Mouse (Mus musculus): ENCODE results near the gene H2afy. TPM values are rescaled to one million over a fixed set of nuclear protein-coding genes. Genes with fewer than 3 reads are reported as not detected.
A peak's percentile ranks its signal among the peaks of the same experiment; 100 is the strongest.

Gene H2afy
- polyA plus RNA-seq, 1 experiment from 2014 or later, result 244 TPM

- no peak overlapping the region for H3K27ac ChIP-seq (replicated peaks)
- H3K4me1 ChIP-seq, result peaks cover 18% of the 10 kb centered on the region
- no peaks in the 10 kb centered on the region for H3K36me3 ChIP-seq
- no peak for ATAC-seq (ENCODE audit: low FRiP score)
- H3K4me3 ChIP-seq (replicated peaks), result no peak overlapping the region
- H3K4me2 ChIP-seq, result no peak overlapping the region
- H3K9me3 ChIP-seq (replicated peaks), result no peaks in the 10 kb centered on the region
- H3K9ac ChIP-seq (replicated peaks), result no peak overlapping the region
- H3K27me3 ChIP-seq (replicated peaks), result no peaks in the 10 kb centered on the region
- 73% methylated on average over 3 of the region's 3 CpGs for WGBS
These were observed 28.2 kb upstream of the H2afy start for GRCm38 (mm10) chr13:56164372-56164771.

GRCm38 (mm10) chr13:56163751-56164150 is 27.6 kb upstream of the H2afy start:
- Histone ChIP-seq H3K4me2 (no peak overlapping the region), H3K27me3 (replicated peaks) (no peaks in the 10 kb centered on the region), H3K9ac (replicated peaks) (no peak overlapping the region), H3K36me3 (no peaks in the 10 kb centered on the region), H3K27ac (replicated peaks) (no peak overlapping the region), H3K9me3 (replicated peaks) (no peaks in the 10 kb centered on the region), H3K4me1 (peaks cover 19% of the 10 kb centered on the region), H3K4me3 (replicated peaks) (no peak overlapping the region)
- ATAC-seq (ENCODE audit: low FRiP score), result no peak
- WGBS, result 63% methylated on average over 6 of the region's 6 CpGs

GRCm38 (mm10) chr13:56162859-56163258 is 26.7 kb upstream of the H2afy start:
- ATAC-seq (ENCODE audit: low FRiP score), result no peak
- Histone ChIP-seq H3K36me3 (no peaks in the 10 kb centered on the region), H3K4me3 (replicated peaks) (no peak overlapping the region), H3K9me3 (replicated peaks) (no peaks in the 10 kb centered on the region), H3K4me1 (peaks cover 11% of the 10 kb centered on the region), H3K9ac (replicated peaks) (no peak overlapping the region), H3K27me3 (replicated peaks) (no peaks in the 10 kb centered on the region), H3K27ac (replicated peaks) (no peak overlapping the region), H3K4me2 (no peak overlapping the region)
- 82% methylated on average over 6 of the region's 6 CpGs for WGBS

DNA sequence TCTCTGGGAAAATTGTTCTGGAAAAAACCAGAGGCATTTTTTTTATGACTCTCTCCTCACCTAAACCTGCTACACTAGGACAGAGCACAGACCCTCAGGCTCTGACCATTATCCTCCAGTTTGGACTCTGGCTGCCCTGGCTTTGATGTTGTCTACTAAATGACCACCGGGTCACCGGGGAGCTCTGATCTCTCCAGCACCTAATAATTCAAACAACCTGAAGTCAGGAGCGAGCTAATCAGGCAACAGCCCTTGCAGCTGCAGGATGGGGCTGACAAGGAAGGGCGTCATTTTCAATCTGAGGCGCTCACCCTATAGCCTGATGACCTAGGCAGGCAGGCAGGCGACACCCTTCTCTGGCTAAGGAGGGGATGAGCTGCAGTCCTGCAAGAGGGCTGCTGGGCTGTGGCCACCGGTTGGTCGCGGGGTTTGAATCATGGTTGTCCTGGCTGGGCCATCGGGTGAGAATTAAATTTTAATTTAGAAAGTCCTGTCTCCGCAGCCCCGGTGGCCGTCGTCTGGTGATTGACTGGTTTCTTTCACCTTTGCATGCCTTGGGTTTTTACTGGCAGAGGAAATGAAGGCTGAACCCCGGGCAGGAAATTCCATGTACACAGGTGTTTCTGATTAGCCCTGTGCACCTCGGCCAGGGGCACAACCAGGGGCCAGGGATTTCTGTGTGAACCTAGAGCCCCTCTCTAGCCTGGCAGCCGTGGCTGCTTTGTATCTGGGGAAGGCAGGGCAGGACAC is 23.6 kb upstream of the H2afy start:
- H3K27me3 ChIP-seq (replicated peaks), result no peaks in the 10 kb centered on the region
- H3K4me1 ChIP-seq, result peaks cover 14% of the 10 kb centered on the region; the same call in 1 of the 2 replicates
- H3K4me3 ChIP-seq (replicated peaks), result no peak overlapping the region
- H3K27ac ChIP-seq (replicated peaks), result no peak overlapping the region
- whole genome bisulfite sequencing, result 38% methylated on average over 17 of the region's 17 CpGs
- no peak overlapping the region for H3K4me2 ChIP-seq
- H3K9me3 ChIP-seq (replicated peaks), result no peaks in the 10 kb centered on the region
- ATAC-seq (ENCODE audit: low FRiP score), result no peak
- no peak overlapping the region for H3K9ac ChIP-seq (replicated peaks)
- H3K36me3 ChIP-seq, result no peaks in the 10 kb centered on the region

- no peak; the same call in 1 of the 2 replicates for ATAC-seq (ENCODE audit: low FRiP score)
- no peaks in the 10 kb centered on the region for H3K36me3 ChIP-seq
- no peak overlapping the region for H3K27ac ChIP-seq (replicated peaks)
- H3K4me1 ChIP-seq, result peaks cover 12% of the 10 kb centered on the region; the same call in 1 of the 2 replicates
- 60% methylated on average over 14 of the region's 14 CpGs for WGBS
- H3K27me3 ChIP-seq (replicated peaks), result no peaks in the 10 kb centered on the region
- no peaks in the 10 kb centered on the region for H3K9me3 ChIP-seq (replicated peaks)
- no peak overlapping the region for H3K9ac ChIP-seq (replicated peaks)
- no peak overlapping the region for H3K4me3 ChIP-seq (replicated peaks)
- no peak overlapping the region for H3K4me2 ChIP-seq
These were observed 22.9 kb upstream of the H2afy start for GRCm38 (mm10) chr13:56159016-56159601.

GRCm38 (mm10) chr13:56155671-56156070 is 19.5 kb upstream of the H2afy start:
- Histone ChIP-seq H3K4me1 (peaks cover 15% of the 10 kb centered on the region; the same call in 1 of the 2 replicates), H3K4me2 (no peak overlapping the region), H3K36me3 (no peaks in the 10 kb centered on the region), H3K4me3 (replicated peaks) (no peak overlapping the region), H3K27ac (replicated peaks) (no peak overlapping the region), H3K9me3 (replicated peaks) (no peaks in the 10 kb centered on the region), H3K9ac (replicated peaks) (no peak overlapping the region), H3K27me3 (replicated peaks) (0 out of 2 replicates have a peak, but pooled peaks cover 2% of the 10 kb centered on the region)
- ATAC-seq (ENCODE audit: low FRiP score), result no peak
- WGBS, result 68% methylated on average over 7 of the region's 7 CpGs

DNA sequence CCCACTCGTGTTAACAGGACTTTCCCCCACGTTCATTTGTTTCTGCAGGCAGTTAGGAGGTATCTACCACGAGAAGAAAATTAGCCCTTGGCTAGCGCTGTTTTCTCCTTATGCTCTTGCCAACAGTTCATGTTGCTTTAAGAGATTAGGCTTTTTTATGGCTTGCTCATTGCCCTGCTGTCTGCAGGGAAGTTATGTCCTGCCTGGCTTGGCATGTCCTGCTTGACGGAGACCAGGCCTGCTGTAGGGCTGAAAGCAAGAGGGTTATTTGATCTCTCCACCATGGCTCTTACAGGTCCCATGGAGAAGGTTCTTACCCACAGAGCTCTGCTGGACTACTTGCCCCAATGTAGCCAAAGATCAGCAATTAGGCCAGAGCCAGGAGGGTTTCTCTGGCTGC is 18.9 kb upstream of the H2afy start:
- Histone ChIP-seq H3K4me1 (peaks cover 15% of the 10 kb centered on the region; the same call in 1 of the 2 replicates), H3K9ac (replicated peaks) (no peak overlapping the region), H3K27me3 (replicated peaks) (0 out of 2 replicates have a peak, but pooled peaks cover 2% of the 10 kb centered on the region), H3K4me2 (no peak overlapping the region), H3K36me3 (no peaks in the 10 kb centered on the region), H3K4me3 (replicated peaks) (no peak overlapping the region), H3K9me3 (replicated peaks) (no peaks in the 10 kb centered on the region), H3K27ac (replicated peaks) (no peak overlapping the region)
- WGBS, result 40% methylated on average over 5 of the region's 5 CpGs
- no peak for ATAC-seq (ENCODE audit: low FRiP score)

DNA sequence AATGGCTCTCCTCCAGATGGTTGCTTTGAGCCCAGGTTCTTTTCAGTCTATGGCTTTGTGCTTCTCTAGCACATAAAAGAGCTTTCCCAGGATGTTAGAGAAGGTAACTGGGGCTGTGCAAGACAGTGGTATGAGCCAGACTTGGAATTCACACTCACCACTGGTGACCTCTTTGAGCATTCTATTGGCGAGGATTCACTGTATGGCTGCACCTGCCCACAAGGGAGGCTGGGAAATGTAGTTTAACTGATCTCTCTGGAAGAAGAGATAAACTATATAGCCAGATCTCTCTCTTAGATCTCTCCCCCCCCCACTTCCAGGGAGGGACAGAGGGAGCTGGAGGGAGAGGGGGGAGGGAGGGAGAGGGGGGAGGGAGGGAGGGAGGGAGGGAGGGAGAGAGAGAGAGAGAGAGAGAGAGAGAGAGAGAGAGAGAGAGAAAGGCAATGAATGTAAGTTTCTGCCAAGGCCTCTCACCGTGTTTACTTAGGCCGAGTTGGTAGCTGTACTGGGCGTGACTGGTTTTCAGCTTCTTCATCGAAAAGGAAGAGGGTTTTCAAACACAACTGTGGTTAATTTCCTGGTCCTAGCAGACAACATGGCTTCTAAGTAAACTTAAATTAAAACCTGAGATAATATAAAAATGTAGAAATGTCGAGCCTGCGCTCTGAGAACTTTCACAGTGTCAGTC is 16.8 kb upstream of the H2afy start:
- Histone ChIP-seq H3K4me2 (no peak overlapping the region), H3K4me3 (replicated peaks) (no peak overlapping the region), H3K9ac (replicated peaks) (no peak overlapping the region), H3K27ac (replicated peaks) (no peak overlapping the region), H3K27me3 (replicated peaks) (0 out of 2 replicates have a peak, but pooled peaks cover 2% of the 10 kb centered on the region), H3K9me3 (replicated peaks) (no peaks in the 10 kb centered on the region), H3K4me1 (0 out of 2 replicates have a peak, but pooled peaks cover 12% of the 10 kb centered on the region), H3K36me3 (no peaks in the 10 kb centered on the region)
- 78% methylated on average over 7 of the region's 7 CpGs for WGBS
- ATAC-seq (ENCODE audit: low FRiP score), result no peak

DNA sequence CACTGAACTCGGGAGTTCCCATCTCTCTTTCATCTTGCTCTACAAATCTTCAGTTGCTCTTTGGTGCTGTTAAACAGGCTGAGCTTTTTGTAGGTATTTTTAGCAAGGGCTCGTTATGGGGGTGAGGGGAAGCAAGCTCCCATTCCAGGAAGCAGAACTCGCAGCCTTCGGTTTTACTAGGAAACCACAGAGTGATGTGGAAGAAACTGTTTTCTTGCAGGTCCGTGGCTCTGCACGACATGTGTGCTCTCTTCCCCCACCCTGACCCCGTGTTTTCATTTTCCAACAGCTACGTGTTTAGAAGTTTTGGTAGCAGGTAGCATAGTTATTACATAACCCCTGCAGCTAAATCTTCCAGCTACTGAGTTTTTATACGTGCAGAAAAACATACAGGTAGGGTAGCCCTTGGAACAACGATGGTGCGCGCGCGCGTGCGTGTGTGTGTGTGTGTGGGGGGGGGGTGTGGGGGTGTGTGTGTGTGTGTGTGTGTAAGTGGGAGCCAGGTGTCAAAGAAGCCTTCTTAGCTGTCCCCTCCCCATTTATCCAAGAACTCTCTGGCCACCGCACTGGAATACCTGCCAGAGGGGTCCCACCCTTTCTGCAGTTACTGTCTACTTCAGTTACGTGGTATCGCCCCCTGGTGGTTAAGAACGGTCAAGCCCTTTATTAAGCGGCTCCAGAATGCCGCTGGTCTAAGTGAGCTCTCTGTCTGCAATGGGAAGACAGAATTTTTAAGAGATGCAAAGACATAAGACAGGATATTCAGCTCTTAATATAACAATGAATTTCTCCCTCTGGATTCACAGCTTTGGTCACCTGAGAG is 15.5 kb upstream of the H2afy start:
- Histone ChIP-seq H3K4me3 (replicated peaks) (no peak overlapping the region), H3K9me3 (replicated peaks) (no peaks in the 10 kb centered on the region), H3K9ac (replicated peaks) (no peak overlapping the region; the same call in 1 of the 2 replicates), H3K4me1 (0 out of 2 replicates have a peak, but pooled peaks cover 12% of the 10 kb centered on the region), H3K36me3 (no peaks in the 10 kb centered on the region), H3K27ac (replicated peaks) (no peak overlapping the region), H3K4me2 (peak overlapping the region; percentile 19; the same call in 1 of the 2 replicates), H3K27me3 (replicated peaks) (0 out of 2 replicates have a peak, but pooled peaks cover 2% of the 10 kb centered on the region)
- 46% methylated on average over 22 of the region's 22 CpGs for WGBS
- peak; percentile 72; the same call in 1 of the 2 replicates for ATAC-seq (ENCODE audit: low FRiP score)

GRCm38 (mm10) chr13:56145523-56145922 is 9.4 kb upstream of the H2afy start:
- no peak for ATAC-seq (ENCODE audit: low FRiP score)
- H3K9me3 ChIP-seq (replicated peaks), result no peaks in the 10 kb centered on the region
- 0 out of 2 replicates have a peak, but pooled peaks cover 4% of the 10 kb centered on the region for H3K4me1 ChIP-seq
- H3K36me3 ChIP-seq, result no peaks in the 10 kb centered on the region
- no peak overlapping the region for H3K27ac ChIP-seq (replicated peaks)
- WGBS, result 40% methylated on average over 3 of the region's 3 CpGs
- no peak overlapping the region for H3K4me2 ChIP-seq
- no peak overlapping the region for H3K9ac ChIP-seq (replicated peaks)
- no peak overlapping the region for H3K4me3 ChIP-seq (replicated peaks)
- H3K27me3 ChIP-seq (replicated peaks), result no peaks in the 10 kb centered on the region

DNA sequence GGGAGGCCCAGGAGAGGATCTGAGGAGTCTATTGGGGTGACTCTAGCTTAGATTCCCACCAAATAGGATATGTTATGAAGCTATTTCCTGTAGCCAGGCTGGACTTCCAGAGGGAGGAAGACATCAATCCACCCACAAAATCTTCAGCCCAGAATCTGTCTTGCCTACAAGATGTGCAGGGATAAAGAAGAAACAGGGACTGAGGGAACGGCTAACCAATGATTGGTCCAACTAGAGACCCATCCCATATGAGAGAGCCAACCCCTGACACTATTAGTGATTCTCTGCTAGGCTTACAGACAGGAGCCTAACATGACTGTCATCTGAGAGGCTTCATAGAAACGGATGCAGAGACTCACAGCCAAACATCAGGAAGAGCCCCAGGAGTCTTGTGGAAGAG is 7.9 kb upstream of the H2afy start:
- Histone ChIP-seq H3K27ac (replicated peaks) (no peak overlapping the region), H3K27me3 (replicated peaks) (no peaks in the 10 kb centered on the region), H3K4me1 (0 out of 2 replicates have a peak, but pooled peaks cover 4% of the 10 kb centered on the region), H3K4me2 (no peak overlapping the region), H3K4me3 (replicated peaks) (no peak overlapping the region), H3K36me3 (no peaks in the 10 kb centered on the region), H3K9me3 (replicated peaks) (no peaks in the 10 kb centered on the region), H3K9ac (replicated peaks) (no peak overlapping the region)
- ATAC-seq (ENCODE audit: low FRiP score), result no peak
- 58% methylated on average over 2 of the region's 2 CpGs for WGBS

Measured in neural tube, embryonic 15.5 days (tissue).